Mouse (Mus musculus) NIH3T3 (cell line): ENCODE measurements around the gene Olfr1450.
"Not testable (repeated sequence)": the region's sequence is repeated elsewhere in the genome, so short reads cannot be mapped to it uniquely, and the experiment has no call there.

Source experiments
- DNase-seq: peaks from one replicate; pipeline ENCODE4 v3.0.0-alpha.2; 2012; ENCODE audit warnings: low read depth

Gene Olfr1450

GRCm38 (mm10) chr19:12949958-12950357 is at the start of gene Olfr1450:
TSS of gene Olfr1450 (plus strand) at chr19:12950258.
- DNase-seq: no peak

- DNase-seq: no peak
Measured at GRCm38 (mm10) chr19:12903643-12904042, 46.4 kb upstream of the Olfr1450 start, which contains the start of gene Olfr1447. TSS of gene Olfr1447 (minus strand) at chr19:12903743.

- DNase-seq: no peak
Measured at GRCm38 (mm10) chr19:12924319-12924718, 25.7 kb upstream of the Olfr1450 start, which contains the start of gene Olfr1448. TSS of gene Olfr1448 (minus strand) at chr19:12924419.

- DNase-seq: no peak
Measured at GRCm38 (mm10) chr19:12930540-12930939, 19.5 kb upstream of the Olfr1450 start, which contains the start of gene Olfr1449. TSS of gene Olfr1449 (plus strand) at chr19:12930840.

GRCm38 (mm10) chr19:12970082-12970481 is 20.0 kb downstream of the Olfr1450 start:
- not testable (repeated sequence) for DNase-seq

GRCm38 (mm10) chr19:12992316-12992715 is 42.3 kb downstream of the Olfr1450 start:
- not testable (repeated sequence) for DNase-seq

GRCm38 (mm10) chr19:12994714-12995113 is 44.7 kb downstream of the Olfr1450 start, which contains the start of gene Olfr1451:
TSS of gene Olfr1451 (plus strand) at chr19:12995014.
- no peak for DNase-seq
